Mouse (Mus musculus) embryonic facial prominence, embryonic 15.5 days (tissue): ENCODE measurements at regions not wholly inside any gene's neighbourhood (a gene's known extent, or its start where the extent isn't known, plus 50 kb on each side); places are given as distances from the start of the nearest gene placed in this dataset.

Experiments
- ATAC-seq: fragments of 200-750 bp; cut with Nextera tagmentation; 2 replicates; pipeline ENCODE4 v1.8.0; 2017; ENCODE audit warnings: low read depth, moderate TSS enrichment; ENCODE audit not compliant: insufficient number of reproducible peaks, low FRiP score, low TSS enrichment
- H3K27ac ChIP-seq: fragments of 300-500 bp; sonication (generic); replicated peaks from 2 replicates; pipeline ENCODE4 v1.5.1; 2015; ENCODE audit warnings: mild to moderate bottlenecking, inconsistent platforms
- H3K27me3 ChIP-seq: fragments of 300-500 bp; sonication (generic); 2 replicates; pipeline ENCODE4 v1.6.1; 2015; ENCODE audit warnings: inconsistent platforms
- H3K36me3 ChIP-seq: fragments of 300-500 bp; sonication (generic); 2 replicates; pipeline ENCODE4 v1.6.1; 2015; ENCODE audit warnings: mild to moderate bottlenecking, inconsistent platforms
- H3K4me1 ChIP-seq: fragments of 300-500 bp; sonication (generic); 2 replicates; pipeline ENCODE4 v1.6.1; 2015; ENCODE audit warnings: inconsistent platforms
- H3K4me2 ChIP-seq: fragments of 300-500 bp; sonication (generic); replicated peaks from 2 replicates; pipeline ENCODE4 v1.6.1; 2015; ENCODE audit warnings: mild to moderate bottlenecking, inconsistent platforms
- H3K4me3 ChIP-seq: fragments of 300-500 bp; sonication (generic); replicated peaks from 2 replicates; pipeline ENCODE4 v1.5.1; 2015; ENCODE audit warnings: mild to moderate bottlenecking, inconsistent platforms
- H3K9ac ChIP-seq: fragments of 300-500 bp; sonication (generic); 2 replicates; pipeline ENCODE4 v1.6.1; 2015; ENCODE audit warnings: inconsistent platforms
- H3K9me3 ChIP-seq: fragments of 300-500 bp; sonication (generic); replicated peaks from 2 replicates; pipeline ENCODE4 v1.6.1; 2016; ENCODE audit warnings: inconsistent platforms
- WGBS: fragments of 180-500 bp; shearing (Covaris S2); methylation state at CpG from one replicate; pipeline ENCODE4 v1.1.7; 2015; 5-methylcytosine and 5-hydroxymethylcytosine counted together

GRCm38 (mm10) chr4:29138771-29139301 is 325.9 kb downstream of the Epha7 start:
- no peak overlapping the region for H3K4me2 ChIP-seq
- 0 out of 2 replicates have a peak, but pooled peaks cover 3% of the 10 kb centered on the region for H3K4me1 ChIP-seq
- no peaks in the 10 kb centered on the region for H3K36me3 ChIP-seq
- H3K27me3 ChIP-seq, result no peaks in the 10 kb centered on the region
- H3K27ac ChIP-seq, result no peak overlapping the region
- H3K9me3 ChIP-seq, result no peaks in the 10 kb centered on the region
- no peak overlapping the region for H3K4me3 ChIP-seq
- no peak overlapping the region for H3K9ac ChIP-seq
- WGBS, result 74% methylated on average over 8 of the region's 8 CpGs
- ATAC-seq, result no peak

- ATAC-seq, result no peak
- no peak overlapping the region for H3K4me2 ChIP-seq
- no peak overlapping the region for H3K9ac ChIP-seq
- H3K36me3 ChIP-seq, result no peaks in the 10 kb centered on the region
- WGBS, result 93% methylated on average over 1 of the region's 1 CpGs
- no peak overlapping the region for H3K27ac ChIP-seq
- no peak overlapping the region for H3K4me3 ChIP-seq
- H3K4me1 ChIP-seq, result no peaks in the 10 kb centered on the region
- H3K27me3 ChIP-seq, result no peaks in the 10 kb centered on the region
- no peaks in the 10 kb centered on the region for H3K9me3 ChIP-seq
Observed at GRCm38 (mm10) chr4:29143415-29143814, 330.5 kb downstream of the Epha7 start.

- Histone ChIP-seq H3K9me3 (no peaks in the 10 kb centered on the region), H3K4me2 (no peak overlapping the region), H3K4me3 (no peak overlapping the region), H3K9ac (no peak overlapping the region), H3K4me1 (no peaks in the 10 kb centered on the region), H3K36me3 (no peaks in the 10 kb centered on the region), H3K27ac (no peak overlapping the region), H3K27me3 (no peaks in the 10 kb centered on the region)
- 77% methylated on average over 4 of the region's 4 CpGs for WGBS
- no peak for ATAC-seq
Observed at GRCm38 (mm10) chr4:29145242-29145641, 332.3 kb downstream of the Epha7 start.

GRCm38 (mm10) chr4:29152134-29152867 is 339.4 kb downstream of the Epha7 start:
- Histone ChIP-seq H3K4me1 (no peaks in the 10 kb centered on the region), H3K9me3 (no peaks in the 10 kb centered on the region), H3K36me3 (no peaks in the 10 kb centered on the region), H3K4me3 (no peak overlapping the region), H3K27ac (no peak overlapping the region), H3K9ac (no peak overlapping the region), H3K27me3 (no peaks in the 10 kb centered on the region), H3K4me2 (no peak overlapping the region)
- ATAC-seq, result no peak
- WGBS, result 49% methylated on average over 6 of the region's 6 CpGs

- H3K27me3 ChIP-seq, result no peaks in the 10 kb centered on the region
- H3K36me3 ChIP-seq, result no peaks in the 10 kb centered on the region
- no peak for ATAC-seq
- H3K27ac ChIP-seq, result no peak overlapping the region
- H3K4me3 ChIP-seq, result no peak overlapping the region
- no peaks in the 10 kb centered on the region for H3K4me1 ChIP-seq
- no peaks in the 10 kb centered on the region for H3K9me3 ChIP-seq
- H3K4me2 ChIP-seq, result no peak overlapping the region
- no peak overlapping the region for H3K9ac ChIP-seq
- WGBS, result 76% methylated on average over 2 of the region's 2 CpGs
Observed at GRCm38 (mm10) chr4:29182494-29182893, 369.6 kb downstream of the Epha7 start.

GRCm38 (mm10) chr4:29183411-29183810 is 370.5 kb downstream of the Epha7 start:
- H3K4me1 ChIP-seq, result no peaks in the 10 kb centered on the region
- no peak overlapping the region for H3K27ac ChIP-seq
- no peak for ATAC-seq
- no peaks in the 10 kb centered on the region for H3K27me3 ChIP-seq
- no peak overlapping the region for H3K4me2 ChIP-seq
- no peak overlapping the region for H3K9ac ChIP-seq
- H3K4me3 ChIP-seq, result no peak overlapping the region
- H3K36me3 ChIP-seq, result no peaks in the 10 kb centered on the region
- H3K9me3 ChIP-seq, result no peaks in the 10 kb centered on the region

- H3K27me3 ChIP-seq, result no peaks in the 10 kb centered on the region
- no peak overlapping the region for H3K9ac ChIP-seq
- no peak overlapping the region for H3K4me3 ChIP-seq
- H3K4me1 ChIP-seq, result no peaks in the 10 kb centered on the region
- WGBS, result 83% methylated on average over 2 of the region's 2 CpGs
- no peak overlapping the region for H3K4me2 ChIP-seq
- H3K9me3 ChIP-seq, result no peaks in the 10 kb centered on the region
- no peaks in the 10 kb centered on the region for H3K36me3 ChIP-seq
- no peak for ATAC-seq
- H3K27ac ChIP-seq, result no peak overlapping the region
Observed at GRCm38 (mm10) chr4:29183818-29184217, 370.9 kb downstream of the Epha7 start.

GRCm38 (mm10) chr4:29200976-29201375 is 388.0 kb downstream of the Epha7 start:
- no peak overlapping the region for H3K4me2 ChIP-seq
- no peaks in the 10 kb centered on the region for H3K9me3 ChIP-seq
- H3K4me1 ChIP-seq, result no peaks in the 10 kb centered on the region
- no peak overlapping the region for H3K4me3 ChIP-seq
- no peak for ATAC-seq
- H3K27ac ChIP-seq, result no peak overlapping the region
- no peaks in the 10 kb centered on the region for H3K27me3 ChIP-seq
- no peaks in the 10 kb centered on the region for H3K36me3 ChIP-seq
- no peak overlapping the region for H3K9ac ChIP-seq
